Mouse (Mus musculus): ENCODE results near the gene Cd52. TPM values are rescaled to one million over a fixed set of nuclear protein-coding genes. Genes with fewer than 3 reads are reported as not detected.

The Cd52 gene
- total and polyA plus RNA-seq, 2 experiments from 2014 or later = 9.3 TPM; not detected in 1

GRCm38 (mm10) chr4:134081730-134082386 is 13.0 kb downstream of the Cd52 start:
- WGBS = under 1% methylated on average over 41 of the region's 41 CpGs
- no peak overlapping the region for H3K9ac ChIP-seq (replicated peaks; ENCODE audit: low read depth, low read length)

GRCm38 (mm10) chr4:134080674-134081073 is 14.2 kb downstream of the Cd52 start:
- TF ChIP-seq EP300 (IDR thresholded peaks at IDR 0.05; ENCODE audit: low read depth) = no peak
- TF ChIP-seq CTCF (IDR thresholded peaks at IDR 0.05; ENCODE audit: low read depth) = no peak
- WGBS = 83% methylated on average over 4 of the region's 4 CpGs
- H3K27me3 ChIP-seq (ENCODE audit: control insufficient read depth, insufficient read depth, low read length) = peaks cover 30% of the 10 kb centered on the region
- no peaks in the 10 kb centered on the region for H3K36me3 ChIP-seq (replicated peaks; ENCODE audit: control insufficient read depth, insufficient read depth, low read length)
- DNase-seq (ENCODE audit: low spot score) (no peak), ATAC-seq (ENCODE audit: insufficient read depth, low read depth) (no peak)
- no peak overlapping the region for H3K9ac ChIP-seq (replicated peaks; ENCODE audit: low read depth, low read length)
- no peak overlapping the region for H3K27ac ChIP-seq (ENCODE audit: low read depth)
- H3K4me3 ChIP-seq (ENCODE audit: low read depth, low read length) = no peak overlapping the region
- no peak overlapping the region for H3K4me2 ChIP-seq (ENCODE audit: low read depth, low read length)
- no peaks in the 10 kb centered on the region for H3K9me3 ChIP-seq (replicated peaks; ENCODE audit: control insufficient read depth, low read length)
- H3K4me1 ChIP-seq (ENCODE audit: control insufficient read depth, insufficient read depth) = peaks cover 6% of the 10 kb centered on the region; the same call in 1 of the 2 replicates

More at GRCm38 (mm10) chr4:134081730-134082386, 13.0 kb downstream of the Cd52 start:
- ATAC-seq (ENCODE audit: insufficient read depth, low read depth) (peak; percentile 56), DNase-seq (ENCODE audit: low spot score) (no peak)
- Histone ChIP-seq H3K4me2 (ENCODE audit: low read depth, low read length) (peak overlapping the region; percentile 63), H3K27me3 (ENCODE audit: control insufficient read depth, insufficient read depth, low read length) (peaks cover 30% of the 10 kb centered on the region), H3K9me3 (replicated peaks; ENCODE audit: control insufficient read depth, low read length) (no peaks in the 10 kb centered on the region), H3K27ac (ENCODE audit: low read depth) (no peak overlapping the region), H3K36me3 (replicated peaks; ENCODE audit: control insufficient read depth, insufficient read depth, low read length) (no peaks in the 10 kb centered on the region), H3K4me1 (ENCODE audit: control insufficient read depth, insufficient read depth) (peaks cover 6% of the 10 kb centered on the region; the same call in 1 of the 2 replicates), H3K4me3 (ENCODE audit: low read depth, low read length) (peak overlapping the region; percentile 33)
- TF ChIP-seq CTCF (IDR thresholded peaks at IDR 0.05; ENCODE audit: low read depth) (no peak), EP300 (IDR thresholded peaks at IDR 0.05; ENCODE audit: low read depth) (no peak)

- WGBS = 17% methylated on average over 3 of the region's 3 CpGs
- ATAC-seq (ENCODE audit: insufficient read depth, low read depth) (peak; percentile 61), DNase-seq (ENCODE audit: low spot score) (peak; percentile 46)
- Histone ChIP-seq H3K27ac (ENCODE audit: low read depth) (no peak overlapping the region), H3K27me3 (ENCODE audit: control insufficient read depth, insufficient read depth, low read length) (peaks cover 30% of the 10 kb centered on the region), H3K4me1 (ENCODE audit: control insufficient read depth, insufficient read depth) (peaks cover 6% of the 10 kb centered on the region; the same call in 1 of the 2 replicates), H3K36me3 (replicated peaks; ENCODE audit: control insufficient read depth, insufficient read depth, low read length) (no peaks in the 10 kb centered on the region), H3K4me2 (ENCODE audit: low read depth, low read length) (no peak overlapping the region), H3K9me3 (replicated peaks; ENCODE audit: control insufficient read depth, low read length) (no peaks in the 10 kb centered on the region), H3K4me3 (ENCODE audit: low read depth, low read length) (no peak overlapping the region), H3K9ac (replicated peaks; ENCODE audit: low read depth, low read length) (no peak overlapping the region)
- TF ChIP-seq CTCF (IDR thresholded peaks at IDR 0.05; ENCODE audit: low read depth) (peak; percentile 67), EP300 (IDR thresholded peaks at IDR 0.05; ENCODE audit: low read depth) (no peak)
Observed at GRCm38 (mm10) chr4:134078694-134079093, 16.2 kb downstream of the Cd52 start.

- Histone ChIP-seq H3K9ac (replicated peaks; ENCODE audit: low read depth, low read length) (no peak overlapping the region), H3K4me2 (ENCODE audit: low read depth, low read length) (no peak overlapping the region), H3K36me3 (replicated peaks; ENCODE audit: control insufficient read depth, insufficient read depth, low read length) (no peaks in the 10 kb centered on the region), H3K27ac (ENCODE audit: low read depth) (no peak overlapping the region), H3K27me3 (ENCODE audit: control insufficient read depth, insufficient read depth, low read length) (peaks cover 12% of the 10 kb centered on the region; the same call in 1 of the 2 replicates), H3K4me1 (ENCODE audit: control insufficient read depth, insufficient read depth) (no peaks in the 10 kb centered on the region), H3K9me3 (replicated peaks; ENCODE audit: control insufficient read depth, low read length) (no peaks in the 10 kb centered on the region), H3K4me3 (ENCODE audit: low read depth, low read length) (no peak overlapping the region)
- no peak for ATAC-seq (ENCODE audit: insufficient read depth, low read depth)
- 77% methylated on average over 4 of the region's 4 CpGs for WGBS
- TF ChIP-seq EP300 (IDR thresholded peaks at IDR 0.05; ENCODE audit: low read depth) (no peak), CTCF (IDR thresholded peaks at IDR 0.05; ENCODE audit: low read depth) (no peak)
- no peak for DNase-seq (ENCODE audit: low spot score)
Observed at GRCm38 (mm10) chr4:134068793-134069580, 25.9 kb downstream of the Cd52 start.

DNA sequence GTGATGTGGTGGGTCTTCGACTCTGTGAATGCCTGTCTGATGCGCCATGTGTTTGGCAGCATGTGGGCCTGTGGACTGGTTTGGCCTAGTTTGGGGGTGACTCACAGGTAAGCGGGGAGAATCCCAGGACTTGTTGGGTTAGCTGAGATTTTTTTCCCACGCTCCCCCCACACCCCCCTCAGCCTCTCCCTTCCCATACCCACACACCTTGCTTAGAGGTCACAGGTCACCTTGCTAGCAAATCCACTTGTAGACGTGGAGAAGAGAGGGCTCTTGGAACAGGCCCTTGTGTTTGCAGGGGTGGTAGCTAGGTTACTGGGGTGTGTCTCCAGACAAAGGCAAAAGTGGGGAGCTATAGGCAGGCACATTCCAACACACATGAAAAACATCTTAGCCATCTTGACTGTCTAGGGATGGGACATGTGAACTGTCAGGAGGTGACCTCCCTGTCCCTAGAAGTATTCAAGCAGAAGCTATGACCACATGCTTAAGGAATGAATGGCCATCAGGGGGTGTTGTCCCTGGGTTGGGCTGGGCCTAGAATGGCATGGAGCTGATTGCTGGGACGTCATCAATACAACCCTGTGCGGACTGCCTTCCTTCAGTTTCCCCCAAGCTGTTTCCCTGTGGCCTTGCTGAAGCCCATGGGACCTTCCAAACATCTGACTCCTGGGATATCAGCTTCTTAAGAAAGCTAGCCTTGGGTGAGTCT is 26.9 kb downstream of the Cd52 start:
- Histone ChIP-seq H3K9ac (replicated peaks; ENCODE audit: low read depth, low read length) (no peak overlapping the region), H3K4me1 (ENCODE audit: control insufficient read depth, insufficient read depth) (no peaks in the 10 kb centered on the region), H3K4me2 (ENCODE audit: low read depth, low read length) (no peak overlapping the region), H3K27ac (ENCODE audit: low read depth) (no peak overlapping the region), H3K27me3 (ENCODE audit: control insufficient read depth, insufficient read depth, low read length) (peaks cover 12% of the 10 kb centered on the region; the same call in 1 of the 2 replicates), H3K36me3 (replicated peaks; ENCODE audit: control insufficient read depth, insufficient read depth, low read length) (no peaks in the 10 kb centered on the region), H3K4me3 (ENCODE audit: low read depth, low read length) (no peak overlapping the region), H3K9me3 (replicated peaks; ENCODE audit: control insufficient read depth, low read length) (no peaks in the 10 kb centered on the region)
- WGBS = 78% methylated on average over 7 of the region's 7 CpGs
- no peak for DNase-seq (ENCODE audit: low spot score)
- TF ChIP-seq CTCF (IDR thresholded peaks at IDR 0.05; ENCODE audit: low read depth) = no peak
- no peak for TF ChIP-seq EP300 (IDR thresholded peaks at IDR 0.05; ENCODE audit: low read depth)
- ATAC-seq (ENCODE audit: insufficient read depth, low read depth) = no peak
